Mouse (Mus musculus): ENCODE data around the gene Zswim1. TPM values are rescaled to one million over a fixed set of nuclear protein-coding genes. Genes with fewer than 3 reads are reported as not detected.
"Not testable (repeated sequence)": the region's sequence is repeated elsewhere in the genome, so short reads cannot be mapped to it uniquely, and the experiment has no call there.

Gene Zswim1
- total RNA-seq, 4 experiments from 2014 or later = 22.2 to 25.1 (median 22.9) TPM

DNA sequence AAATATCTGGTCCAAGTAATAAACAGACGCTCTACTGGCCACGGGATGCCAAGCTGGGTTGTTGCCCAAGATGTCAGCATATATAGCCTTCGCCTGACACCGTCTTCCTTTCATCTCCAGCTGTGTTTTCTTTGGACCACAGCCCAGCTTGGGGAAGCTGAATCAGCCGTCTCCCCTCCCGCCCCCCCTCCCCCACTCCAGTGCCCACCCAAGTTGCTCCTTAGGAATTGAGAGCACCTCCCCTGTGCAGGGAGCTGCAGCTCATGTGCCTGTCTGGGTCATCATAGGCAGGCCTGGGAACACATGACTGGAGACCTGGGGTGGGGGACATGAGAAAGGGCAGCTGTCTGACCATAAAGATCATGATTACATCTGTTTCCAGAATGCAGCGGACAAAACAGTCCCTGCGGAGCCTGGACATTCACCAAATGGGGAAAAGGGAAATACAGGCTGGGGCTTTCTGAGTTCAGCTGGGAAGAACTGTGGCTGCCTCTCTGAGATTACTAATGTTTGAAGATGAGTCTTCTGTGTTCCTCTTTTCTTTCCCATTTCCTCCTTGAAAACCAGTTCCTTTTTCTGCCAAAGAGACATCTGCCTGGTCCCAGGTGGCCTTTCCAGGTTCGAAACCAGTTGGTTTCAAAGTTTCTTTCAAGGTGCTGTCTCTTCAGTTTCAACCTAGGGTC lies 39.8 kb downstream of the Zswim1 start:
- no peak for DNase-seq (ENCODE audit: low spot score in 2 of 2)

DNA sequence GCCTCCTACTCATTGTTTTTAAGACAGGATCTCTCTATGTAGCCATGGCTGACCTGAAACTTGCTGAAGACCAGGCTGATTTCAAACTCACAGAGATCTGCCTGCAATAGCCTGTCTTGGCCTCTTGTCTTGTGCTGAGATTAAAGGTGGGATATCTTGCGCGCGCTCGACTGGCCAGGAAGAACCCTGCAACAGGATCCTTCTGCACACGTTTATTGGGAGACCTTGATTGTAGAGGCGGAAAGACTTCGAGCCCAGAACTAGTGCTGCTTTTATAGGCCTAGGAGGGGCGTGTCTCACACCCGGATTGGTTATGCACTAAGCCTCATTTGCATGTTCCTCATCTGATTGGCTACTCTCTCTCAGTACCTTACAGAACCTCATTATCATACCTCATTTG lies 40.9 kb downstream of the Zswim1 start:
- not testable (repeated sequence) for DNase-seq (ENCODE audit: low spot score in 2 of 2)

DNA sequence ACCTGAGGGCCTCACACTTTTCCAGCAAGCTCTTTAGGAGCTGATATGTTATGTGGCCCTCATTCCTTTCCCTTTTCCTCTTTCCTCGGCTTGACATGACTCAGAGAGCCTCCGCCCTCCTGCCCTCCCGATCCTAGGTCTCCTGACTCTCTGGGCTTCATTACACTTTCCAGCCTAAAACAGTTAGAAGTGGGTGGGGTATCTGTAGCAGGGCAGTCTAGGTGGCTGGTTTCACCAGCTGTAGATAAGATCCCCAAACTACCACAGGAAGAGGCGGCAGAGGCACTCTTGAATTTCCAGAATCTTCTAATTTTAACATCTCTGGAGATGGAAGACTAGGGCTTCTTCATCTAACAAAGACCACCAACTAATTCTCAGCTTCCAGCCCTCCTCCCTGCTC lies 42.1 kb downstream of the Zswim1 start:
- DNase-seq (ENCODE audit: low spot score in 2 of 2) = no peak

- DNase-seq (ENCODE audit: low spot score in 2 of 2) = no peak
These were observed 44.5 kb downstream of the Zswim1 start for GRCm38 (mm10) chr2:164866741-164867551.

GRCm38 (mm10) chr2:164867566-164867965 lies 45.1 kb downstream of the Zswim1 start:
- DNase-seq (ENCODE audit: low spot score in 2 of 2) = no peak

GRCm38 (mm10) chr2:164868491-164868890 lies 46.0 kb downstream of the Zswim1 start:
- DNase-seq (ENCODE audit: low spot score in 2 of 2) = no peak

- no peak for DNase-seq (ENCODE audit: low spot score in 2 of 2)
These were observed 49.3 kb downstream of the Zswim1 start for GRCm38 (mm10) chr2:164871602-164872303.

- no peak for DNase-seq (ENCODE audit: low spot score in 2 of 2)
These were observed 51.1 kb downstream of the Zswim1 start for GRCm38 (mm10) chr2:164873621-164874020.

GRCm38 (mm10) chr2:164874239-164874769 lies 51.8 kb downstream of the Zswim1 start:
- no peak for DNase-seq (ENCODE audit: low spot score in 2 of 2)

DNA sequence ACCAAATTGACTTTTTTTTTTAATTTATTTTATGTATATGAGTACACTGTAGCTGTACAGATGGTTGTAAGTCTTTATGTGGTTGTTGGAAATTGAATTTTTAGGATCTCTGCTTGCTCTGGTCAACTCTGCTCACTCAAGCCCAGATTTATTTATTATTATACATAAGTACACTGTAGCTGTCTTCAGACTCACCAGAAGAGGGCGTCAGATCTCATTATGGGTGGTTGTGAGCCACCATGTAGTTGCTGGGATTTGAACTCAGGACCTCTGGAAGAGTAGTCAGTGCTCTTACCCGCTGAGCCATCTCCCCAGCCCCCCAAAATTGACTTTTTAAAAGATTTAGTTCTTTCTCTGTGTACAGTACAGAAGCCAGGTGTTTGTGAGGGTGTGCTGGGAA lies 53.2 kb downstream of the Zswim1 start:
- DNase-seq (ENCODE audit: low spot score in 2 of 2) = not testable (repeated sequence)

Other genes with a start within 250 kb of the Zswim1 start
- not detected for gene Spint3, start 249.2 kb upstream of the Zswim1 start, total RNA-seq (2022)
- gene Wfdc6a, start 237.2 kb upstream of the Zswim1 start, total RNA-seq (2022) = not detected
- gene Eppin, start 229.1 kb upstream of the Zswim1 start, total RNA-seq (2022) = not detected
- not detected for gene Wfdc6b, start 209.2 kb upstream of the Zswim1 start, total RNA-seq (2022)
- gene Wfdc8, start 209.1 kb upstream of the Zswim1 start, total RNA-seq (2022) = not detected
- gene Wfdc16, start 183.9 kb upstream of the Zswim1 start, total RNA-seq (2022) = not detected
- not detected for gene Wfdc10, start 166.6 kb upstream of the Zswim1 start, total RNA-seq (2022)
- not detected for gene Wfdc9, start 166.1 kb upstream of the Zswim1 start, total RNA-seq (2022)
- not detected for gene Wfdc11, start 148.6 kb upstream of the Zswim1 start, total RNA-seq (2022)
- gene Wfdc13, start 137.6 kb upstream of the Zswim1 start, total RNA-seq (2022) = not detected
- not detected for gene Spint4, start 124.2 kb upstream of the Zswim1 start, total RNA-seq (2022)
- gene Spint5, start 107.4 kb upstream of the Zswim1 start, total RNA-seq (2022) = not detected
- gene Wfdc3, start 76.8 kb upstream of the Zswim1 start, total RNA-seq (2022) = 1 to 10 TPM in 3 of 4 experiments, under 1 TPM in 1; 0.99 to 2.4 (median 1.8) TPM
- 10 to 100 TPM; 32.6 to 36.7 (median 35.3) TPM for gene Dnttip1, start 76.7 kb upstream of the Zswim1 start, total RNA-seq (2022)
- gene Ube2c, start 52.8 kb upstream of the Zswim1 start, total RNA-seq (2022) = under 1 TPM in 3 of 4 experiments, not detected in 1; 0.33 to 0.81 (median 0.48) TPM
- gene Tnnc2, start 42.7 kb upstream of the Zswim1 start, total RNA-seq (2022) = 1 to 10 TPM in 1 of 4 experiments, not detected in 3; 1.4 TPM
- 10 to 100 TPM; 33.0 to 44.9 (median 39.9) TPM for gene Snx21, start 36.9 kb upstream of the Zswim1 start, total RNA-seq (2022)
- gene Acot8, start 17.8 kb upstream of the Zswim1 start, total RNA-seq (2022) = 10 to 100 TPM; 25.1 to 34.0 (median 27.7) TPM
- 10 to 100 TPM in 1 of 4 experiments, 1 to 10 TPM in 3; 8.3 to 10.2 (median 9.5) TPM for gene Zswim3, start 17.6 kb upstream of the Zswim1 start, total RNA-seq (2022)
- gene Spata25, start 5.9 kb downstream of the Zswim1 start, total RNA-seq (2022) = 1 to 10 TPM in 1 of 4 experiments, under 1 TPM in 1, not detected in 2; 0.54 to 1.3 TPM
- gene Ctsa, start 10.2 kb downstream of the Zswim1 start, total RNA-seq (2022) = 100 to 1,000 TPM in 3 of 4 experiments, 10 to 100 TPM in 1; 96.9 to 242 (median 147) TPM
- 1 to 10 TPM; 1.6 to 4.9 (median 3.6) TPM for gene Neurl2, start 10.8 kb downstream of the Zswim1 start, total RNA-seq (2022)
- 100 to 1,000 TPM in 2 of 4 experiments, 10 to 100 TPM in 2; 81.0 to 114 (median 96.0) TPM for gene Pltp, start 35.0 kb downstream of the Zswim1 start, total RNA-seq (2022)
- gene Pcif1, start 56.6 kb downstream of the Zswim1 start, total RNA-seq (2022) = 10 to 100 TPM; 40.5 to 62.8 (median 49.0) TPM
- gene Zfp335, start 89.1 kb downstream of the Zswim1 start, total RNA-seq (2022) = 10 to 100 TPM; 24.8 to 33.0 (median 29.0) TPM
- gene Mmp9, start 118.1 kb downstream of the Zswim1 start, total RNA-seq (2022) = 1 to 10 TPM; 1.5 to 2.2 (median 2.0) TPM
- gene Slc12a5, start 138.1 kb downstream of the Zswim1 start, total RNA-seq (2022) = 100 to 1,000 TPM; 370 to 437 (median 422) TPM
- gene Ncoa5, start 212.2 kb downstream of the Zswim1 start, total RNA-seq (2022) = 10 to 100 TPM; 46.2 to 63.5 (median 55.9) TPM
- gene Cd40, start 232.9 kb downstream of the Zswim1 start, total RNA-seq (2022) = 1 to 10 TPM in 1 of 4 experiments, under 1 TPM in 3; 0.22 to 1.0 (median 0.58) TPM